Mouse (Mus musculus): Measurements from ENCODE around the gene Diablo. TPM values are rescaled to one million over a fixed set of nuclear protein-coding genes. Genes with fewer than 3 reads are reported as not detected.
"Not testable (repeated sequence)": the region's sequence is repeated elsewhere in the genome, so short reads cannot be mapped to it uniquely, and the experiment has no call there.

Diablo gene
- 10 to 100 TPM; 46.6 to 47.6 TPM for total RNA-seq (2021)
- long read RNA-seq, experiment 1, transcript Diablo-203 (6 exons, 1,576 nt), result major isoform, 33 of 46 reads
- long read RNA-seq, experiment 1, partial matches to known transcripts, result 2 of 46 reads
- long read RNA-seq, experiment 1, other reads (novel, unspliced or antisense), result 6 of 46 reads
- long read RNA-seq, experiment 2, transcript Diablo-203 (6 exons, 1,576 nt), result major isoform, 50 of 66 reads
- long read RNA-seq, experiment 2, partial matches to known transcripts, result 7 of 66 reads
- long read RNA-seq, experiment 2, other reads (novel, unspliced or antisense), result 4 of 66 reads

GRCm38 (mm10) chr5:123523692-123524392 lies at the start of gene Diablo:
Gene Diablo (minus strand): TSS chr5:123524176.
- peak; percentile 97 to 98 for DNase-seq (ENCODE audit: low spot score in 2 of 2)

GRCm38 (mm10) chr5:123573362-123573761 lies 49.4 kb upstream of the Diablo start:
- DNase-seq (ENCODE audit: low spot score in 2 of 2), result no peak

DNA sequence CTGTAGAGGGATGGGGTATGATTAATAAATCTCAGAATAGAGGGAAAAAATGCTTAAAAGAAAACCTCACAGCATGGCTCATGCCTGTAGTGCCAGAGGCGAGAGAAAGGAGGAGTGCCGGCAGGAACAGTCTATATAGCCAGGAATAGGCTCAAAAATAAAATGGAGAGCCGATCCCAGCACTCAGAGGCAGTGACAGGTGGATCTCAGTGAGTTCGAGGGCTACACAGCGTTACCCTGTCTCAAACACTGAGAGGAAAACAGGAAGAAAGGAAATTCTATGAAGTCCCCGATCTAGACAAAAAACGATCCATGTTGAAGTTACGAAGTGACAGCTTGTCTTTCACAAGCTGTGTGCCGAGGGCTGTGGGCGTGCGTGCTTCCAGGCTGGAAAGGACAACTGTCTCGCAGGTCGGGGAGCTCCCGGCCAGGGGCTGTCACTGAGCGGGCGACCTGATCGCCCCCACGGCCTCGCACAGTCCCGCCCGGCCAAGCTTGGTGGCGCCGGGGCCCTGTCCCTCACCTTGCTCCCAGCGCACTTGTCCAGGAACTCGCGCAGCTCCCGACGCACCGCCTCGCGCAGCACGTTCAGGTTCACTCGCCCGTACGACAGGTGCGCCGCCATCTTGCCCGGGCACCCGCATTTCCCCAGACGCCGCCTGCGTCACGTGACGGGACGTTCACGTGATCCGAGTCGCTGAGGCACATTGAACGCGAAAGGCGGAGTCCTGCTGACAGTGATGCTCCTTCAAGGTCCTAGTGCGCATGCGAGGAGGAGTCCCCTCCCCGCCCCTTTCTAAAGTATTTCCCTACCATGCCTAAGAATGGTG lies 48.6 kb upstream of the Diablo start, which contains the start of gene Vps33a:
Gene Vps33a (minus strand): TSS at position 682 of the 830 bp plus-strand sequence.
- DNase-seq (ENCODE audit: low spot score in 2 of 2), result peak; percentile 96 to 99

GRCm38 (mm10) chr5:123561128-123561527 lies 37.2 kb upstream of the Diablo start:
- no peak for DNase-seq (ENCODE audit: low spot score in 2 of 2)

- no peak for DNase-seq (ENCODE audit: low spot score in 2 of 2)
Measured at GRCm38 (mm10) chr5:123559588-123559987, 35.6 kb upstream of the Diablo start.

- DNase-seq (ENCODE audit: low spot score in 2 of 2), result peak; percentile 39 to 73
Measured at GRCm38 (mm10) chr5:123556451-123556850, 32.5 kb upstream of the Diablo start.

DNA sequence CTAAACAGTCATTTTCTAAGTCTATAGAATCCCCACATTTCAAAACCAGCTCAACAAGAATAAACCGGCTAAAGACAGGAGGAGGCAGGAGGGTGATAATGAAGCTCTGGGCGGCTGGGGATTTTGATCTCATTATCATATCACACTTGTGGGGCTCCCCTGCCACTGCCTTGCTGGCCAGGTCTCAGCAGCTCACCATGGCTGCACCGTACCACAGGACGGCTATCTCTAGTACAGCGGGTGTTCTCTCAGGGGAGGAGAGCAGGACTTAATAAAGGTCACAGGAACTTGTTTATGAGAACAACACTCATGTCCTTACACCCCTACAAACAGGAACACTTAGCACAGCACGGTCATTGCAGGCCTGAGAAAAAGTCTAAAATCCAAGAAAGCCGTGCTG lies 31.7 kb upstream of the Diablo start:
- DNase-seq (ENCODE audit: low spot score in 2 of 2), result no peak

DNA sequence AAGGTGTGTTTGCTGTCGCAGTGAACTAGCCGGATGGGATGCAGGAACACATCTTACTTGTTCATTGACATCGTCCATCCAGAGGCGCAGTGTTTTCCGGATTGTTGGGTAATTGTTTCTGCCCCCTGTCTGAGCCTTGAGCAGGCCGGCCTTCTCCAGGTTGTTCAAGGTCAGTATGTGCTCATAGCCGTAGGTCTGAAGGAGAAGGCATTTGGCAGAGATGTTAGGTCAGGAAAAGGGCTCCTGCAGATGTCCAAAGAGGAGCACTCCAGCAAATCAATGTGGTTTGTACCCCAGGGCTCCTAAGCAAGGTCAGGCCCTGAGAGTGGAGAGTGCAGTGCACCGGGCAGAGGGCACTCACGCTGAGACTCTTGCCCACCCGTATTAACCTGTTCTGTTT lies 9.8 kb upstream of the Diablo start:
- no peak for DNase-seq (ENCODE audit: low spot score in 2 of 2)

DNA sequence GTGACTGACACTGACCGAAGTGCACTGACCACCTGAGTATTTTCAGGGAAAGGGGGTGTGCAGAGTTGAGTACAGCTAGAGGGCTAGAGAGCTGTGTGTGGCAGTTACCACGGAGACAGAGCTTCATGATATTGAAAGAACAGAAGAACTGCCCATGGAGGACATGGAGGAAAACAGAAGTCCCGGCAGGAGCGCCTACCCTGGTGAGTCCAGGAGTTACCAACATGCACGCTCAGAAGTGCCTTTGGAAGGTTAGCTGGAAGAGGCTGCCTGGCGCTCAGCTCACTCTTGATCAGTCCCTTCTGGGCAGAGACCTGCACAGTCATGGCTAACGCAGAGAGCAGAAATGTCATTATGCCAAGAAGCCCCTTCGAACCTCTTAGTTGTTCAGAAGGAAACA lies 6.1 kb upstream of the Diablo start:
- no peak for DNase-seq (ENCODE audit: low spot score in 2 of 2)

GRCm38 (mm10) chr5:123528641-123529040 lies 4.7 kb upstream of the Diablo start:
- DNase-seq (ENCODE audit: low spot score in 2 of 2), result no peak

DNA sequence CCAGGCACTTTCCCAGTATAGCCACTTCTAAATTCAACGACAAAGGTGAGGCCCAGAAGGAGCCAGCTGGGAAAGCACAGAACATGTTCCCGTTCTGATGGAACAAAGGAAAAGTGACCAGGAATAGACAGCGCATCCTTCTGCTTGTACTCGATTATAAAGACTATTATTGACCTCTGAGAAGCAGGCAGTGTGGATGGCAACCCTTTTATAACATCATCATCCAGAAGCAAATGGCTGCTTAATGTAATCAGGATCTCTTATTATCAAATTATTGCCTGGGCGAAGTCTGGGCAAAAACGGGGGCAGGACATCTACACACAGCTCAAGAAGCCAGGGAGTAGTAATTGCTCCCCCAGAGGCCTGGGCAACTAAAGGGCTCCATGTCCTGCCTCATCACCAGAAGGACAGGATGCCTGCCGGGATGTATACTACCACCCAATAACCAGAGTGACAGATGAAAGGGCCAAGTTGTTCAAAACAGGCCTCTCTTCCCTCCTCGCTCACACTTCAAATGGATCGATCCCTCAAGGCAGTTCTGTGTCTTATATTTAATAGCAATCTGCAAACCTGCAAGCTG lies 2.0 kb upstream of the Diablo start:
- no peak for DNase-seq (ENCODE audit: low spot score in 2 of 2)

- DNase-seq (ENCODE audit: low spot score in 2 of 2), result no peak
Measured at GRCm38 (mm10) chr5:123525281-123525680, 1.3 kb upstream of the Diablo start, which contains the start of gene Gm49027. Gene Gm49027 (minus strand): TSS chr5:123525488.

- DNase-seq (ENCODE audit: low spot score in 2 of 2), result no peak
Measured at GRCm38 (mm10) chr5:123524393-123524750, 396 bp upstream of the Diablo start.

GRCm38 (mm10) chr5:123522166-123522565 lies 1.8 kb downstream of the Diablo start:
- DNase-seq (ENCODE audit: low spot score in 2 of 2), result no peak

GRCm38 (mm10) chr5:123521621-123522020 lies 2.4 kb downstream of the Diablo start:
- no peak for DNase-seq (ENCODE audit: low spot score in 2 of 2)

DNA sequence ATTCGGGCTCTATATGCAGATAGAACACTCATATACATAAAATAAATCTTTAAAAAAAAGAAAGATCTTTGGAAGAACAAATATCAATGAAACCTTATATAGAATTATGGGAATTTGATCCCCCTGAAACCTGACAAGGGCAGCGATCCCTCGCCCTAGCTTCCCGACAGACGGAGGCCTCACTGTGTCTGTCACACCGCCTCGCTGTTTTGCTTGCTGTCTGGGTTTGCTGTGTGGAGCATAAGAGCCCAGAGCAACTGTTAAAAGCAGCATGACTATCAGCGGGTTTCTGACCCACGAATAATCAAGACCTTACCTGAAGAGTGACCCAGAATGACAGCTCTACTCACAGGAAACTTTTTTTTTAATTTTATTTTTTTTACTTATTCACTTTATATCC lies 3.3 kb downstream of the Diablo start:
- DNase-seq (ENCODE audit: low spot score in 2 of 2), result no peak

DNA sequence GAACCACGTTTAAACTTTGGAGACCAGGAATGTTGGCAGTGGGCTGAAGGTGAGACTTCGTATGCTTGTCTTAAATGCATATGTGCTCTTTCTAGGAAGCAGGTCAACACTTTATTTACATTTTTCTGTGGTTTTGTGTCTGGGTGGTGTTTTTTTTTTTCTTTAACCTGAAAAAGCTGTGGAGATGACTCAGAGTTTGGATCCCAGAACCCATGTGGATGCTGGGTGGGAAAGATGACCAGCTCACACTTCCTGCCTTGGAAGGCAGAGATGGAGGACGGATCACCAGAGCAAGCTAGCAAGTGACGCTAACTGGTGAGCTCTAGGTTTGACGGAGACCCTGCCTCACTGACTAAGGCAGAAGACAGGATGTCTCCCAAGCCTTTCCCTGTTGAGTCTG lies 9.1 kb downstream of the Diablo start:
- no peak for DNase-seq (ENCODE audit: low spot score in 2 of 2)

- DNase-seq (ENCODE audit: low spot score in 2 of 2), result no peak
Measured at GRCm38 (mm10) chr5:123512102-123512501, 11.9 kb downstream of the Diablo start.

DNA sequence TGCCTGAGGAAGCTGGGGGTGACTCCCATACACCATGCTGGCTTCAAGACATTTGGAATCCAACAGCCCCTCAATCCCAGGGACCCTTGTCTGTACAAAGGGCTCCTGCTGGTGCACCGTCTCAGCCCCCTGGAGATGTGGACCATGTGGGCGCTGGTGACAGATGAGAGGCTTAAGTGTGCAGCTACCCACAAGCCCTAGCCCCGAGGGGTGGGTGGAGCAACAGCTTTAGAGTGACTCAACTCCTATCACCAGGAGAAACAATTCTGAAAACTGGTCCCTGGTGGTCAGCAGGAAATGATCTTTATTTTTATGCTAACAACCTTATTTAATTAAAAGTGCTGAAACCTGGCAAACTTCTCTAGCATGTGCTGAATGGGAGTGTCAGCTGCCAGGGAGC lies 12.6 kb downstream of the Diablo start:
- DNase-seq (ENCODE audit: low spot score in 2 of 2), result not testable (repeated sequence)

DNA sequence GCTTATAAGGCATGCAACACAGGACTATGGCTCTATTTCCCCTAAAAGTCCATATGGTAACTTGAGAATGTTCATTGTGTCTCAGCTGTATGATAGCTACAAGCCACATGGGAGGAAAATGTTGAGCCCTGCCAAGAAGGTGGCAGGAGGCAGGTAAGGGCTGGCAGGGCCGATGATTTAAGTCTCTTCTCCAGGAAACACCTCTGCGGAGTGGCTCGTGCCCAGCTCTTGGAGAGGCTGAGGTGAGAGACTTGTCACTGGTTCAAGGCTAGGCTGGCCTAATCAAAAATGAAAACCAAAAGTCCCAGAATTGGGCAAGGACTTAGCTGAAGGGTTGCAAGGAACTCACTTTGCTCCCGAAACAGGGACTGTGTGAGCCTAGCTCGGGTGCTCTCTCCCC lies 13.8 kb downstream of the Diablo start, which contains the start of gene B3gnt4:
Gene B3gnt4 (plus strand): TSS at position 301 of the 400 bp plus-strand sequence.
- DNase-seq (ENCODE audit: low spot score in 2 of 2), result no peak

GRCm38 (mm10) chr5:123508921-123509320 lies 15.1 kb downstream of the Diablo start:
- no peak for DNase-seq (ENCODE audit: low spot score in 2 of 2)
